Mouse (Mus musculus) erythroblast, embryonic 14.5 days (primary cell): ENCODE data around the gene Itih4.

Experiments
- GATA1 ChIP-seq: IDR thresholded peaks from 2 replicates; pipeline ENCODE4 v1.6.1; 2012; ENCODE audit warnings: low read length, inconsistent platforms, mixed read lengths
- TAL1 ChIP-seq: IDR thresholded peaks from 3 replicates; pipeline ENCODE4 v1.6.1; 2012; ENCODE audit warnings: low read length, inconsistent platforms, mixed read lengths

DNA sequence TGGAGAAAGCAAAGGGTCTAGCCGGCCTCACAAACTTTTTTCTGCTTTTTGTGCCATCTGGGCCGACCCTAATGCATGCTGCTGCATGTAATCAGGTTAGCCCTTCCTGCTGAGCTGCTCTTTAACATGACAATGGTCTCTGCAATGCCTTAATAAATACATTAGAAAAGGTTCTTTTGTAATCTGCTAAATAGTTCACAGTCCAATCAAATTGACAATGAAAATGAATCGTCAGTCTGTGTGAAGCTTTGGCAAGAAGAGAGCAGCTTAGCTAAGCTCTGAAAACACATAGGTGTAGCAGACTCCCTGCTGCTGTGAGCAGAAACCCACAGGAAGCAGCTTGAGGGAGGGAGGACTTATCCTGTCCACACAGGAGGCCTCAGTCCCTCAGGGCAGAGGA lies 13.7 kb downstream of the Itih4 start:
- TF ChIP-seq GATA1 (no peak), TAL1 (no peak)
